Mouse (Mus musculus) brown adipose tissue, adult 24 weeks (tissue): ENCODE measurements around the gene Olfr370. TPM values are rescaled to one million over a fixed set of nuclear protein-coding genes. Genes with fewer than 3 reads are reported as not detected.
A peak's percentile ranks its signal among the peaks of the same experiment; 100 is the strongest.

Source experiments
- H3K27ac ChIP-seq: fragments of 200-500 bp; replicated peaks from 2 replicates; pipeline ENCODE4 v1.5.1; 2012; ENCODE audit warnings: low read depth, mild to moderate bottlenecking, low read length
- H3K4me1 ChIP-seq: fragments of 200-500 bp; 2 replicates; pipeline ENCODE4 v1.6.1; 2012; ENCODE audit warnings: low read length, mixed read lengths; ENCODE audit not compliant: control insufficient read depth, insufficient read depth, insufficient read length
- H3K4me3 ChIP-seq: fragments of 200-500 bp; 2 replicates; pipeline ENCODE4 v1.5.1; 2012; ENCODE audit warnings: low read depth, mild to moderate bottlenecking, low read length, moderate library complexity; ENCODE audit not compliant: insufficient read depth
- polyA plus RNA-seq: library from polyadenylated mRNA; stranded (reverse); fragments of >200 nt; gene quantifications from 2 replicates; pipeline ENCODE4 v1.2.4, GENCODE M21; 2012; ENCODE audit not compliant: missing spikeins, insufficient read depth, insufficient read length

The Olfr370 gene
- polyA plus RNA-seq, 1 experiment, result not detected

- Histone ChIP-seq H3K4me3 (no peak overlapping the region), H3K27ac (no peak overlapping the region), H3K4me1 (peaks cover 7% of the 10 kb centered on the region)
Observed at GRCm38 (mm10) chr8:83584771-83585170, 49.2 kb downstream of the Olfr370 start.

- H3K4me1 ChIP-seq, result peaks cover 6% of the 10 kb centered on the region
- no peak overlapping the region for H3K4me3 ChIP-seq
- no peak overlapping the region for H3K27ac ChIP-seq
Observed at GRCm38 (mm10) chr8:83585333-83585732, 49.8 kb downstream of the Olfr370 start.

GRCm38 (mm10) chr8:83587644-83588043 is 52.1 kb downstream of the Olfr370 start:
- no peak overlapping the region for H3K27ac ChIP-seq
- peaks cover 2% of the 10 kb centered on the region; the same call in 1 of the 2 replicates for H3K4me1 ChIP-seq
- H3K4me3 ChIP-seq, result no peak overlapping the region

GRCm38 (mm10) chr8:83588886-83589285 is 53.3 kb downstream of the Olfr370 start:
- peaks cover 2% of the 10 kb centered on the region; the same call in 1 of the 2 replicates for H3K4me1 ChIP-seq
- H3K27ac ChIP-seq, result no peak overlapping the region
- H3K4me3 ChIP-seq, result no peak overlapping the region

GRCm38 (mm10) chr8:83590488-83591023 is 55.0 kb downstream of the Olfr370 start:
- no peak overlapping the region for H3K4me3 ChIP-seq
- peaks cover 2% of the 10 kb centered on the region; the same call in 1 of the 2 replicates for H3K4me1 ChIP-seq
- H3K27ac ChIP-seq, result no peak overlapping the region

GRCm38 (mm10) chr8:83592682-83593081 is 57.1 kb downstream of the Olfr370 start:
- H3K4me3 ChIP-seq, result 0 out of 2 replicates have a peak overlapping the region, but pooled peaks have one; percentile 2
- peaks cover 2% of the 10 kb centered on the region; the same call in 1 of the 2 replicates for H3K4me1 ChIP-seq

GRCm38 (mm10) chr8:83593325-83594166 is 58.0 kb downstream of the Olfr370 start:
- H3K27ac ChIP-seq, result peak overlapping the region; percentile 27; the same call in 1 of the 2 replicates

More at GRCm38 (mm10) chr8:83592682-83593081, 57.1 kb downstream of the Olfr370 start:
- H3K27ac ChIP-seq, result no peak overlapping the region

GRCm38 (mm10) chr8:83594167-83595049 is 58.8 kb downstream of the Olfr370 start:
- peak overlapping the region; percentile 71 for H3K27ac ChIP-seq
- H3K4me3 ChIP-seq, result peak overlapping the region; percentile 88
- H3K4me1 ChIP-seq, result peaks cover 2% of the 10 kb centered on the region; the same call in 1 of the 2 replicates

More at GRCm38 (mm10) chr8:83593325-83594166, 58.0 kb downstream of the Olfr370 start:
- H3K4me1 ChIP-seq, result peaks cover 2% of the 10 kb centered on the region; the same call in 1 of the 2 replicates
- H3K4me3 ChIP-seq, result peak overlapping the region; percentile 88

Other genes with a start within 250 kb of the Olfr370 start
- 5,846 and 5,913 TPM in 2 replicates for gene Ucp1, start 245.4 kb upstream of the Olfr370 start, polyA plus RNA-seq
- 12.5 and 13.6 TPM in 2 replicates for gene Elmod2, start 203.3 kb upstream of the Olfr370 start, polyA plus RNA-seq
- not detected in 2 replicates for gene Mgat4d, start 187.3 kb upstream of the Olfr370 start, polyA plus RNA-seq
- gene Clgn, start 145.9 kb upstream of the Olfr370 start, polyA plus RNA-seq, result not detected in 2 replicates
- gene Scoc, start 77.4 kb upstream of the Olfr370 start, polyA plus RNA-seq, result 136 and 154 TPM in 2 replicates
- gene Ndufb7, start 30.9 kb downstream of the Olfr370 start, polyA plus RNA-seq, result 676 and 868 TPM in 2 replicates
- gene Tecr, start 72.2 kb downstream of the Olfr370 start, polyA plus RNA-seq, result 552 and 608 TPM in 2 replicates
- gene Dnajb1, start 72.4 kb downstream of the Olfr370 start, polyA plus RNA-seq, result 25.0 and 50.3 TPM in 2 replicates
- 20.8 and 21.2 TPM in 2 replicates for gene Gipc1, start 116.9 kb downstream of the Olfr370 start, polyA plus RNA-seq
- not detected in 2 replicates for gene Ptger1, start 130.9 kb downstream of the Olfr370 start, polyA plus RNA-seq
- gene Pkn1, start 163.4 kb downstream of the Olfr370 start, polyA plus RNA-seq, result 98.1 and 111 TPM in 2 replicates
- 7.7 and 14.1 TPM in 2 replicates for gene Ddx39, start 179.4 kb downstream of the Olfr370 start, polyA plus RNA-seq
- gene Adgre5, start 205.5 kb downstream of the Olfr370 start, polyA plus RNA-seq, result 30.1 and 34.2 TPM in 2 replicates